Mouse (Mus musculus): ENCODE results near the gene Nav2.

The Nav2 gene

DNA sequence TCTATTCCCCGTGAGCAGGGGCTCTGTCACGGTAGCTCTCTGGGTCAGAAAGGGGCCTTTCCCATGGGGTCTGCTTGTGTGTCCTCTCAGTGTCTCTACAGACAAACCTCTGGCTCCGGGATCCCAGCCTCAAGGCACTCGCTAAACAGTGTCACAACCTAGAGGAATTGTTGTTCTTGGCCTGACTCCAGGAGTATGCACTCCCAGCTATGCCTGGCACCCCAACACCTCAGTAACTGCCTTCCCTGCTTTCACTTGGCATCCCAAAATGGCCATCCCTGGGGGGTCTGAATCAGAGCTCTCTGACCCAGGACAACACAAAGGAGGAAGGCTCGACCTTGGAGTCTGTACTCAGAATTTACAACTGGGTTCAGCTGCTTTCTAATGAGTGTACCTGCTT lies 317.2 kb downstream of the Nav2 start:
- DNase-seq: no peak

DNA sequence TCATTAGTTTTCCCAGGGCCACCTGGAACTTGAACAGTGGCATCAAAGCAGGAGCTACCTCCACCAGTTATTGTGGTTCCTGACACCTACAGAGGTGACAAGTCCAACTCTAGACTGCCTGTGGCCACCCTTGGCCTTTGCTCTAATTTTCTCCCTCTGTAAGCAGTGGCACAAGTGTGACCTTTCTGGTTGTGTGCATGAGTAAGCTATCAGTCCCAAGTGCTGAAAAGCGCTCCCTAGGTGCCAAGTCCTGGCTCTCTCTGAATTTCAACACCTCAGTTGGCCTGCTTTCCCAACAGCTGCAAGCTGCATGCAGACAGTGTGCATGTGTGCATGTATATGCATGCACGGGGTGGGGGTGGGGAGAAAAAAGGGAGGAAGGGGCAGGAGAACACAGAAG lies 324.5 kb downstream of the Nav2 start:
- DNase-seq: no peak

DNA sequence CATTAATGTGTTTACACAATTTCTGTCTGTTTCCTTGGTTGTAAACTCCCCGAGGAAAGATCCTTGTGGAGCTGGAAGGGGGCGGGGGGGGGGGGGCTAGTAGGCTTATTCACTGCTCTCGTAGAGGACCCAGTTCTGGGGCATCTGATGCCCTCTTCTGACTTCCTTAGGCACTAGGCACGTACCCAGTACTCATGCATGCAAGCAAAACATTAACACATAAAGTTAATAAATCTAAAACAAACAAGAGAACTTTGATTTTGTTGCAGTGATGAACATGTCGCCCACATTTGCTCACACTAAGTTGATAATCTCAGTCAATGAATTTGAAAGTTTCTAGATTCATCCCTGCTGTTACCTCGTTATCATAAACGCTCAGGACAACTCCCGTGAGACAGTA lies 325.8 kb downstream of the Nav2 start:
- no peak for DNase-seq

DNA sequence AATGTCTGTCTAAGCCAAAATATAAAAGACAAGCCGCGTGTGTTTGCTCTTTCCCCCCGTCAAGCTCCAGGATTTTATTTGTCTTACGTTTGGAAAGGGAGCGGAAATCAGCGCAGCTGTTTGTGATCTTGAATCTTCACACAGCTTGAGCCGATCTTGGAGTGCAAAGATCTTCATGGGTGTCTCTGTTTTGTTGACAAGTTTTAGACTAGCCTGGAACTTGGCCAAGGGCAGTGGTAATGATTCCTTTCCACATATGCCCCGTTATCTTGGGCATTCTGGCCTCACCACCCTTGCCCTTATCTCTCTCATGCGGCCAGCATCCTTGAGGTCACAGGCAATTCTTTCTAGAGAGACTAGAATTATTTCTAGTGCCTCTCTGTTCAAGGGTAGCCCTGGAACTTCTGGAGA lies 326.8 kb downstream of the Nav2 start:
- no peak for DNase-seq

DNA sequence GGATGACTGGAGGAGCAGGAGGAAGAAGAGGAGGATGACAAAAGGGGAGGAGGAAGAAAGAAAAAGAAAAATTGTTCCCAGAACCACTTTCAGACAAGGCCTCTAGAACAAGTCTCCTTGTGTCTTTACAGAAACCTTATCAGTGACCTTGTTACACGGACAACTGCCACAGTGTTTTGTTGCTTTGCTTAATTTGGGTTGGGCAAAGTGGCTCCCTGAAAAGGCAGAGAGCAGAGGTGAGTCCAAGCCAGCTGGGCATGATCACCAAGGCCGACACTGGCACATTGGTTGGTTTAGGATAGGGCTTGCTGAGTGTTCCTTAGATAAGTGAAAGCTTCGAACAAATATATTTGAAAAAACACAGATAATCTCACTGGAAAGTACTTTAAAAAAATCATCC lies 327.3 kb downstream of the Nav2 start:
- no peak for DNase-seq

DNA sequence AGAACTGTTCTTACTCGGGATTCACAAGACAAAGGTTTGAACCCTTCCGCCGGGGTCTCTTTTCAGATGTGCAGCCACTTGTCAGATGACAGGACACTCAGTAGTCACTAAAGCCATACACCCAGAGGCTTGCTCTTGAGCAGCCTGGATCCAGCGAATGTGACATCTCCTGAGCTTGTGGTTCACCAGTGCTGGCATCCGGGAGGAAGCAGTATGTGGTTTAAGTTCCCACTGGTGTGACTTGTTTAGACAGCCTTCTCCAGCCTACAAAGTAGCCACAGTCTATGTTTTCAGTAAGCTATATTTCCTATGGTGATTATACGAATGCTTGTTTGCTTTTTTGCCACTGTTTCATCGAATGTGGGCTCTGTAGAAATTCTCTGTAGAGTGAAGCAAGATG lies 331.9 kb downstream of the Nav2 start:
- no peak for DNase-seq

DNA sequence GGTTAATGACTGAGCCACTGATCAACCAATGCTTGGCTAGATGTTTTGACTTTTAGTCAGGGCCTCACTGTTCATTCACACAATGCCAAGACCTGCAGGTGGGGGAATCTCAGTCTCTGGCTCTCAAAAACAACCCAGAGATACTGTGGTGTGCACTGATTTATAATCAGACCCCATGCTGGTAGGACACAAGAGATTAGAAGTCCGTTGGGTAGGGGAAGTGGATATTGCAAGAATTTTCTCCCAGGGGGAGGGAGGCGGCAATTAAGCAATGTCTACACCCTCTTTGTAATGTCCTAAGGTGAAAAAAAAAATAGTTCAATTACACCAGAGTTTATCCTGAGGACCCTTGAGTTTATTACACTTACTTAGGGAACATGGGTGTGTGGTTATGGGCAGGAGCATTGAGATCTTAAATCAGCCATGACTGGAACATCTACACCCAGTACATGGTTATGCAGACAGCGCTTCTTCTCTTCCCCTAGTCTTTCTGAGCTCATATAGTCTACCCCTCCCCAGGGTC lies 332.8 kb downstream of the Nav2 start:
- DNase-seq: no peak

DNA sequence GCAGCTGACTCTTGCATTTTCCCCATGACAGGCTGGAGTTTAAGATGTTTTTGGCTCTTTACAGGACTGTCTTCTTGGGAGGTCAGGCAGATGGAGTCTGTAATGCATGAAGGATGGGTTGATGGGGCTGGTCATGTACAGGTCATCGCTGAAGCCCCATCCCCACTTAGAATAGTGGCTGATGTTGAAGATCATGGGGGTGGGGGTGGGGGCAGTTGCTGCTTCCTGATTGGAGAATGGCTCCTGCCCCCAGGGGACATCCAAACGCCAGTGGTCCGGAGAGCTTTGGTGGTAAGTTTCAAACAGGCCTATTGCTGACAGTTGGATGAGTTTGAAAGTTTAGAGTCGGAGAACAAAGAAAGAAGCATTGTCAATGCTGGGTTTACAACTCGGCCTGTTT lies 333.7 kb downstream of the Nav2 start:
- no peak for DNase-seq

DNA sequence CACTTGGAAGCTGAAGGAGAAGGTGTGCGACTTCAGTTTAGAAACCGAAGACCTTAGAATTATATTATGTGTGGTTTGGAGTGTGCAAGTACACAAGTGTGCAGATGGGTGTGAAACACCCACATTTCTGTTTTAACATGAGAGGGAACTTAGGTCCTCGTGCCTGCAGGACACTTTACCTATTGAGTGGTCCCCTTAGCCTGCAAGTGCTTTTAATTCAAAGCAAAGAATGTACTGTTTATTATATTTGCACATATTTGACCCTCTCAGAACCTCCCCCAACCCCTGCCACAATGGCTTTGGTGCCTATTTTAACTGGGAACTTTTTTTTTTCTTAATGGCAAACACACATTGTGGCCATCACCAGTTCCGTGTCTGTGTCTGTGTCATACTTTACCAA lies 334.6 kb downstream of the Nav2 start:
- no peak for DNase-seq

DNA sequence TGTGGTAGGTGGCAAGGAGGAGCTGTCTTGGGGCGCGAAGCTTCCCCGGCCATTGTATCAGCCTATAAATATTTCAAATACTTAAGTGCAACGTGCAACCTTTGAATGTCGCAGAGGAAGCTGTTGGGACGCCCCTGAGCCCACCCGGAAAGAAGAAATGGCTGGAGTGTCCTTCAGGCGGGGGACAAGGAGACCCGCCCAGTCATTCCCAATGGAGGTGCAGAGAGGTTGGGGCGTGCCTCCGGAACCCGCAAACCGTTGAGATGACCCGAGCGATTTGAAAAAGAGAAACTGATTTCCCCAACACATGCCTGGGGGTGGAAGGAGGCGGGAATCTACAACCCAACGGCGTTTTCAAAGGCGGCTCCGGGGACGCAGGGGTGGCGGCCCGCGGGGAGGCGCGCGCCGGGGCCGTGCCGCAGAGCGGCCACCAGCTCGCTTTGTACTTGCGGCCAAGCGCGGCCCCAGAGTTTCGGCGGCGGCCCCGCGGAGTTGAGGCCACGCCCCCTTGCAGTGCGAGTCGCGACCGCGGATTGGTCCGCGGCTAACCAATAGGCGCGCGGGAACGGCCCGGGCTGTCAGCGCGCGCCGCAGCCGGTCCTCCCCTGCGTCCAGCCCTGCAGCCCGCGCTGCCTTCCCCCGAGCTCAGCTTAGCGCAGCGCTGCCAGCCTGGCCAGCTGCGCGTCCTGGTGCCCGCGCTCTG lies 337.2 kb downstream of the Nav2 start:
- DNase-seq: peak; percentile 70 to 74

DNA sequence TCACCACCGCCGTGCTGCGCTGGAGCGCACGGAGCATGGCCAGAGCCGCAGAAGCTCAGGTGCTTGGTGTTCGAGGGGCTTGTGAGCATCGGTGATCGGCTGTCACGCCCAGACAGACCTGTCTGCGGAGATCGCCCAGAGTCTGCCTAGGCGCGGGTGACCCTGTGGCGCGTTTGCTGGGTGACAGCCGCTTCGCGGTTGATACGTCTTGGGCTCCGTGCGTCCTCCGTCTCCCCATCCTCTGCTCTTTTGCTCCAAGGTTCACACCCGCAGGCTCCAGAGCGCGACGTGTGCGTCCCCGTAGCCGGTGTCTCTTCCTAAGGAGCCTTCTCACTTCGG lies 337.7 kb downstream of the Nav2 start:
- no peak for DNase-seq

DNA sequence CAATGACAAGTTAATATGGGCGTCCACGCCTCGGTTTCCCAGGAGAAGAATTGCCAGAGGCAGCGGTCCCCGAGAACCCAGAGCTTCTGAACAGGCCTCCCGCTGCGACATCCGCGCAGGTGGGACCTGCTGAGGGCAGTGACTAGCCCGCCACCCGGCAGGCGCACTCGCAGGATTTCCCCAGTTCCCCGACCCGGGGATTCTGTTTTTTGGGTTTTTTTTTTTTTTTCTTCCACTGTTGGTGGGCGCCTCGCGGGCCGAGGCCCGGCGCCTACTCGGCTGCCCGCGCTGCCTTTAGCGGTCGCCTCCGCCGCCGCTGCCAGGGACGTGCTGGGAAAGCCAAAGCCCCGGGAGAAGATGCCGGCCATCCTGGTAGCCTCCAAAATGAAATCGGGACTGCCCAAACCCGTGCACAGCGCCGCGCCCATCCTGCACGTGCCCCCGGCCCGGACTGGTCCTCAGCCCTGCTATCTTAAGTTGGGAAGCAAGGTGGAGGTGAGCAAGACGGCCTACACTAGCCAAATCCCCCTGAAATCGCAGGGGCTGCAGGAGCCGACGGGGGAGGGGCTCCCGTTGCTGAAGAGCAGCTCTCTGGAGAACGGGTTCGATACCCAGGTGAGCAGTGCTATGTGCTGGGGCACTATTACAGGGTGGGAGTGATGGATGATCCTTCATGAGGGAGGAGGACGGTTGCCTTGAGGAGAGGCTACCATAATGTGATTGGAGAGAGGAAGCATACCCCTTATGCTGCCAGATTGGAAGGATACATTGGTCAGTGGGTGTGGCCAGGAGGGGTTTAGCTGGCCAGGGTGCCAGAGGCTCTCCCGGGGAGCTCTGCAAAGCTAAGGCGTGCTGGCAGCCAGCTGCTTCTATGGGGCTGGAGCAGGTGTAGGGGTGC lies 338.3 kb downstream of the Nav2 start:
- DNase-seq: peak in 1 of 2 experiments; percentile 23

DNA sequence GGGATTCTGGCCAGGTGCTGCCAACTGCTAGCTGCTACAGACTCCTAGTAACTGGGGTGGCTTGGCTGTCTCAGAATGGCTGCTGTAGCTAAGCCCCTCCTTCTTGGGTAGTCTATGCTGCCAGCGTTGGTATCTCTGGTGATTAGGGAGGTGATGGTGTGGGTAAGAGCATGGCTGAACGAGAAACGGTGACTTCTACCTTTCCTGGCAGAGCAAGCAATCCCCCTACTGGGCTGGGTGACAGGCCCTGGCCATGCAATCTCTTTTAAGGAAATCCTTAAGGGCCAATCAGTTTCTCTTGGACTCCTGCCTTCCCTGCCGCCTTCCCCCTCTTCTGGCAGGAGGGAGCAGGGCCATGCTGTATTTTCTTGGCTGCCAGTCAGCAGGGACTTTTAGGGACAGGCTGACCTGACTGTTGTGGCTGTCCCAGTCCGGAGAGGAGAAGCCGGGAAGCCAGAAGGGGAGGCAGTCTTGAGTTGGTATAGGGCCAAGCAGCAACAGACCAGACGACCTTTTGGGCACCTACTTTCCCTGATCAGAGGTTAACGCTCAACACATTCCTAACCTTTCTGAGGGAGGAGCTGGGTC lies 339.3 kb downstream of the Nav2 start:
- no peak for DNase-seq

DNA sequence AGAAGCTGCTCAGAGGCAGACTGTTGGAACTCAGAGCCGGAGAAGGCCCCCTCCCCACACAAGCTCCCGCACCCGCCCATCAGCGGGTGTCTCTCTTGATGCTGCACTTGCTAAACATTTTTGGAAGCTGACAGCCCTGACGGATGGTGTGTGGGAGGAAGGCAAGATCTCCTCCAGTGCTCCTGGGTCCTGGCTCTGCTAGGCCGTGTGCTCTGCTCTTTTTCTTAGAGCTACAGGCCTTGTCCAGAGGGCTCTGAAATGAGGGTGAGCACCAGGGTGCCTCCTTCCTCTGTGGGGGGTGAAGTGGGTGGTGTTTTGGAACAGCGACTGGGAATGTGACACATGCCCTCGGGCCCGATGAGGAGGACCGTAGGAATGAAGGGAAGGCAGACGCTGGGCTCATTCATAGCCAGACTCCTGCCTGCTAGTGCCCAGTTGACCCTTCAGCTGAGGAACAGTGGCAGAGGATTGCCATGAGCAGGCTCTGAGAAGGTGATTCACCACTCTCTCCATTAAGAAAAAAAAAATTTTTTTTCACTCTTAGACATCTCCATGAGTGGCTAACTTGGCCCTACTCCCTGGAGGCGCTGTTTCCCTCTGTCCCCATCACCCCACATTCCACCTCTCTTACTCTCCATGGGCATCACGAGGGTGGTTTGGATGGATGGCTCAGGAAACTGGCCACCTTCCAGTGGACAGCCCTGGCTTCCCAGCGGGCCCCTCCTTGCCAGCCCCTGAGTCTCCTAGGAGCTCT lies 340.0 kb downstream of the Nav2 start:
- DNase-seq: no peak

DNA sequence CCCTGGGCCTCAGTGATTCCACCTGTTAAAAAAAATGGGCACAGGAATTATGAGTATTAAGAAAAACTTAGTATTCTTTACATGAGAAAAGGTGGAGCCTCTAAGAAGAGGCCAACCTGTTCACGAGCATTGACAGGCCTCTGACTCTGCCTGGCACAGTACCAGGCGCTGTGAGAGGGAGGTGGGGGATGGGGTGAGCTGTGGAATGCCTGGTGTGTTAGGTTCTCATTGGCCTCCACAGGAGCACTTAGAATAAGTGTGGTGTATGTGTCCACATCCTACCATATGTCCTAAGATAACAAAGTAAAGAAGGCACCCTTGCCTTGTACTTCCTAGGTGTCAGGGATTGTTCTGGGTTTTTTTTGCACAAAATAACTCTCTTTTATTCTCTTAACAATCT lies 340.9 kb downstream of the Nav2 start:
- DNase-seq: no peak

DNA sequence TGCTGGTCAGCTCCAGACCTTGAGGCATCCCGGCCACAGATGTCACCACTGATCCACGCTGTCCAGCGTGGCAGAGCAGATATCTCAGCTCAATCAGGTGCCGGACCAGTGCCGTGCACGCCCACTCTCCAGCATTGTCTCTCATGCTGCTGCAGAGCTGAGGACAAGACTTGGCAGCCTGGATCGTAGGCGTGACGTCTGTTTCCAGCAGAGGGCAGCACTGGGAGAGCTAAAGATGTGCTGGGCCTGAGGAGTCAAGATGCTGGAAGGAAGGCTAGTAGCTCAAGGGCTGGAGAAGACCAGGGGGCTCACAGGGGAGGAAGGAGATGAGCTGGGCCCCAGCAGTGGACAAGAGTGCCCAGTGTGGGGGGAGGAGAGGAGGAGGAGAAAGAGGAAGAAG lies 341.5 kb downstream of the Nav2 start:
- DNase-seq: peak; percentile 64 to 67

DNA sequence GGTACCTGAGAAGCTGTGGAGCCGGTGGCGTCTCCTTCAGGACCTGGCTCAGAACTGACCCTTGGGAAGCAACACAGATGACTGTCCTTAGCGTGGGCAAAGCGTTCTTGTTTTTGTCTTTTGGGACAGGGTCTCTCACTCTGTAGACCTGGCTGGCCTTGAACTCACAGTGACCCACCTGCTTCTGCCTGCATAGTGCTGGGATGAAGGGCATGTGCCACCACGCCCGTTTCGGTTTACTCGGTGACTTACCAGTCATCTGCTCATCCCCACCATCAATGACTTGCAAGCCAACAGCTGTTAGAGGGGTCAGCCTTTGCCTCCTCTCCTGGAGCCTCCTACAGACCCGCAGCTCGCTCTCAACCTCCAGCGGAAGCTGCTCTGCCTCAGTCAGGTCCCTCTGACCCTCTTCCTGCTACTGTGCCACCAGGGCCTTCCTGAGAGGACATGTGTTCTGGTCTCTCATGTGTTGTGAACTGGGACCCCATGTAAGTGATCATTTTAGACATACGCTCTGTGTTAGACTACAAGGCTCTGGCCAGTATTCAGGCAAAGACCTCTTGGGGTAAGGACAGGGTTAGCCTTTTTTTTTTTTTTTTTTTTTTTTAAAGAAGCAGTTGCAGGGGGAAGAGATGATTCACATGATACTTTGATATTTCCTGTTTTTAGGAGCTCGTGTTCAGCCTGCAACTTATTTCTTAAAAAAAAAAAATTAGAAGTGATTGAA lies 342.2 kb downstream of the Nav2 start:
- DNase-seq: no peak

DNA sequence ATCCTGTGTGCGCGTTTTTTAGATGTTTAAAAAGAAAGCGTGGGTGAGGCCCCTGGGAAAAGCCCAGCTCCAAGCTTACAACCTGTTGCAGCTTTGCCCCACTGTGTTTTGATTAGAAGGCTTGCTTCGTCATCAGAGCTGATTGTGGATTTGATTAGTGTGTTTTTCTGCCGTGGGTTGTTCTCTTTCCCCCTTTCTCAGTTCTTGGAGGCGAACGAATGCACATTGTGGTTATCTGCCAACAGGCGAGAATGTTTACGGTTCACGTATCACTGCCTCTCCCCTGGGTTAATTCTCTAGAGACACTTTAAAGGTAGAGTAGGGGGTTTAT lies 342.8 kb downstream of the Nav2 start:
- no peak for DNase-seq

DNA sequence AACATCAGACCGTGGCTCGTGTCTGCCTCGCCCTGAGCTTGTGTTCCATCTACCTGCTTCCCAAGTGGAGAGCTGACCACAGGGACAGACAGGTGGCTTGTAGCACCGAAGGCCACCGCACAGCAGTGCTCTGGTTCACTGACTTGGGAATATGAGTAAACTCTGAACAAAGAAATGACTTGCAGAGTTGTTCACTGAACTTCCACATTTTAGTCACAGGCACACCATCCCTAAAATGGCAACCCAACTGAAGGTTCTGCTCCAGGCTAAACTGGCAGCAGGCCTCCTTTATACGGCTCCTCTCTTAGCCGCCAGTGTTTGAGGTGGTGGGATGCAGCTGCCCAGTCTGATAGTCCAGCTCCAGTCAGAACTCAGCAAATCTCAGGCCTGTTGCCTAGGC lies 343.9 kb downstream of the Nav2 start:
- no peak for DNase-seq

DNA sequence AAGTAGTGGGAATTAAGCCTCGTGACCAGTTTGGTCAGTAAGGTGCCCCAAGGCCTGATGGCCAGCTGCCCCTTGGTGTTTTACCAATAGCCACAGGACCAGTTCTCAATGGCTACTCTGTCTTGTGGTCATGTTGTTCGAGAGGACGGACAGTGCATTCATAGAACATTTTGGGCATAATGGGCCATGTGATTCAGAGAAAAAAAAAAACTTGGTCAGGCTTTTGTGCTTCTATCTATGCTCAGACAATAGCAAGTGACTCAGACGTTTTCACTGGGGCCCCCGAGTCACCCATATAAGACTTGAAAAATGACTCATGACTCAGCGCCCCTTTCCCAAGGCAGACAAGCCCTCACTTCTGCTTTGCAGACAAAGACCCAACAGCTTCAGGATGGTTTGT lies 344.4 kb downstream of the Nav2 start:
- no peak for DNase-seq

DNA sequence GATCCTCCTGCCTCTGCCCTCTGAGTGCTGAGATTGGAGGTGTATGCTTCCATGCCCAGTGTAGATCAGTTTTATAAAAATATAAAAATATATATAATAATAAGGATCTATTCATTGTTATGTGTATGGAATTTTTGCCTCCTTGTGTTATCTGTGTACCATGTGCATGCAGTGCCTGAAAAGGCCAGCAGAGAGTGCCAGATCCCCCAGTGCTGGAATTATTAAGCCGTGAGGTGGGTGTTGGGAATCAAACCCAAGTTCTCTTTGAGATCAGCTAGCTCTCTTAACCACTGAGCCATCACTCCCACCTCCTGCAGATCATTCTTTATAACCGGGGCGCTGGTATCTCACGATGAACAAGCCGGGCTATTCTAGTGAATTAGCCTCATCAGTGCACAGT lies 346.5 kb downstream of the Nav2 start:
- no peak for DNase-seq

DNA sequence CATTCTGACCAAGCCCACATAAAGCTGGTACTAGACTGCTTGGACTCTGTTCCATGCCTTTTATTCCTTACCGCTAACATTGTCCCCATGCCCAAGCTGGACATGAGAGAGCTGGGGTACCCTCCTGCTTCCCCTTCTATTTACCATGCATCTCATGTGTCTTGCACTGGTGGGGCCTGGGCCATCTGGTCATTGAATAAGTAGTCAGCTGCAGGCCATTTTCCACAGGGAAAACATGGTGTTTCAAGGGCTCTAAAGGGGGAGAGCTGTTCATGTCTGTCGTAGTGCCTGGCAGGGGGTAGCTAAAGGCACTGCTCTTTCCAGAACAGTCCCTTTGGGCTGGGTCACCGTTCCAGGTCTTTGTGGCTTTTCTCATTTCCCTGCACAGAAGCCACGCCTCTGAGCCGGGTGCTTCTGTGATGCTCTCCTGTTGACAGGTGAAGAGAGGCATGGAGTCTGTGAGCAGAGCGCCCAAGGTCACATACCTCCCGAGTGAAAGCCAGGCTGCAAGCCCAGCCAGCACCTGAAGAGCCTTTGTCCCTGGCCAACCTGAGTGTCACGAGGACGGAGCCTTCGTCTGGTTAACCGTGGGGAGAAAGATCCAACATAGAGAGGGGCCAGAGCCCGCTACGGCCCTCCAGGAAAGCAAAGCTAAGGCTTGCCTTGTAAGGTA lies 348.9 kb downstream of the Nav2 start:
- DNase-seq: no peak
